Mouse (Mus musculus) ES-E14 (cell line): Measurements from ENCODE around the gene Stx8.

Source experiments
- HCFC1 ChIP-seq: IDR thresholded peaks from 2 replicates; pipeline ENCODE4 v1.6.1; 2012; ENCODE audit warnings: low read length, inconsistent platforms, borderline replicate concordance; ENCODE audit not compliant: insufficient read depth
- ZNF384 ChIP-seq: IDR thresholded peaks from 2 replicates; pipeline ENCODE4 v1.6.1; 2012; ENCODE audit warnings: low read depth, low read length, inconsistent platforms

- TF ChIP-seq HCFC1 (no peak), ZNF384 (no peak)
These were observed 109.3 kb downstream of the Stx8 start for GRCm38 (mm10) chr11:68075331-68075730.
